Mouse (Mus musculus) brain, embryonic 14.5 days (tissue): ENCODE measurements around the gene Icmt.

Experiments used
- CTCF ChIP-seq: fragments of 200-500 bp; IDR thresholded peaks from 2 replicates; pipeline ENCODE4 v1.5.1; 2012; ENCODE audit warnings: inconsistent platforms, mild to moderate bottlenecking, moderate library complexity, borderline replicate concordance; ENCODE audit not compliant: insufficient read depth, insufficient read length; ENCODE audit errors: extremely low read depth
- POLR2A ChIP-seq: fragments of 200-500 bp; IDR thresholded peaks from 2 replicates; pipeline ENCODE4 v1.6.1; 2012; ENCODE audit warnings: mild to moderate bottlenecking, inconsistent platforms, borderline replicate concordance; ENCODE audit not compliant: poor library complexity, insufficient read depth, insufficient read length, severe bottlenecking; ENCODE audit errors: extremely low read depth

- TF ChIP-seq POLR2A (no peak), CTCF (no peak)
Observed at GRCm38 (mm10) chr4:152351422-152352305, 54.6 kb downstream of the Icmt start.
